Mouse (Mus musculus): ENCODE data around the gene Spock1. TPM values are rescaled to one million over a fixed set of nuclear protein-coding genes. Genes with fewer than 3 reads are reported as not detected.

The Spock1 gene
- total and polyA plus RNA-seq, 2 experiments from 2014 or later, result 64.6 to 69.4 TPM

DNA sequence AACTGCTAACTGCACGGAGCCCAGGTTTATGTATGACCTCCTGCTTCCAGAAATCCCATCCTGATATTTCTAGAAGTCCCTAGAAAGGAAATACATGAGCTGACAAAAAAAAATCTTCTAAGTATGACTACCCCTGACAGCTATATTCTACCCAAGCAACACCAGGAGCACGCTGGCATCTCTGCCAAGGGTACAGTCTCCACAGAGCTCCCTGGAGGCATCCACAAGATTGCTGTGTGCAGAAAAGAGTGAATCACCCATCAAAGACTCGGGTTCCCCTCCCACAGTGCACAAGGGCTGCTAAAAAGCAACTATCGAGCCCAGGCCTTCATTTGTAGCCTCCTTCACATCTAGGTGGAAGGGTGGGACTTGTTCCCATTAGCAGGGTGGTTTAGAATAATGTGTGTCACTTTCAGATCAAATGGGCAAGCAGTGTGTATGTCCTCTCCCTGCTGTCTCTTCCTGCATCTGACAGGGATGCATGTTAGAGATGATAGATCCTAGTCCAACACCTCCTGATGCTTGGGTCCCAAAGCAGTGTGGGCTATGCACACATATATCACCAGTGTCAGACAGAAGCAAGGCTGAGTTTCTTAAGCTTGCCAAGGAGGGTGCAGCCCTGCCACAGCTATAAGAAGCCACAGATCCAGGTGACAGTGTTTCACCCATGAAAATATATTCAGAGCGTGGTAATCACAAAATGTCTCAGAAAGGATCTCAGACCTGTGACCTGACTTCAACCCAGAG, 70.3 kb downstream of the Spock1 start:
- DNase-seq, result no peak
- Histone ChIP-seq H3K4me3 (ENCODE audit: low read depth, low read length) (no peak overlapping the region), H3K4me1 (ENCODE audit: insufficient read depth) (no peaks in the 10 kb centered on the region), H3K9ac (no peak overlapping the region), H3K27me3 (ENCODE audit: insufficient read depth, low read length) (no peaks in the 10 kb centered on the region), H3K4me2 (ENCODE audit: low read depth) (no peak overlapping the region), H3K36me3 (ENCODE audit: insufficient read depth) (no peaks in the 10 kb centered on the region), H3K9me3 (ENCODE audit: low read length) (no peaks in the 10 kb centered on the region), H3K27ac (ENCODE audit: low read depth, low read length) (no peak overlapping the region)
- ATAC-seq, result 0 out of 2 replicates have a peak, but pooled peaks have one; percentile 23
- 63% methylated on average over 5 of the region's 5 CpGs for WGBS
- TF ChIP-seq CTCF (IDR thresholded peaks at IDR 0.05; ENCODE audit: low read depth), result no peak

DNA sequence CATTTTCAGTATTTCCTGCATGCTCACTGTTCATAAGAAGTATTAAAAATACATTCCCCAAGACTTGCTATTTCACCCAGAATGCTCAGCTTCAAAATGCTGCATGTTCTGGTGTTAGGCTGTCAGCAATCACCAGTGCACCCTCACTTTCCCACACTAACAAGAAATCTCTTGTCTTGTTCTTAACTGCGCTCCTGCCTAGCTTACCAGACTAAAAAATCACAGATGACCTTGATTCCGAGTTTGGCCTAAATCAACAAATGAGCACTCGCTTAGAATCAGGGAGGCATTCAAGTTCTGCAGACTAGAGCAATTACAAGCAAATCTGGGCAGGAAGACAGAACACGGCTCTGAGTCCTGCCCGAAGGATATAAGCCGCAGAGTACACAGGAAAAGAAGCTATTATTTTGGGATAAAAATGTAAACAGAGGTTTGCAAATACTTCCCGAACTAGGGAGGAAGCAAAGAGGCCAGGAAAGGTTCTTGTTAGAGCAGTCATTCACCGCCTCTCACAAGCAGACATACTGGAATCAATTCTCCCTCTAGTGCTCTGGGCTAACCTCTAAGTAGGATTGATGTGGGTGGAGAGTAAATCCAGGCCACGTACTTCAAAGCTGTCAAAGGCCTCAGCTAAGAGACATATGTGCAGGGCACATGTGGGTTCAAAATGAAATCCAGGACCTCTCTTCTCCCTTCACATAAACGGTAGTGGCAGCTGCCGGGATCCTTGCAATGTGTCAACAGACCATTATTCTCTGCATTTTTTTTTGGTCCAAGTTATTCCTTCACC, 76.6 kb downstream of the Spock1 start:
- Histone ChIP-seq H3K27ac (ENCODE audit: low read depth, low read length) (peak overlapping the region; percentile 17; the same call in 1 of the 2 replicates), H3K4me1 (ENCODE audit: insufficient read depth) (0 out of 2 replicates have a peak, but pooled peaks cover 8% of the 10 kb centered on the region), H3K4me2 (ENCODE audit: low read depth) (no peak overlapping the region), H3K4me3 (ENCODE audit: low read depth, low read length) (no peak overlapping the region), H3K9me3 (ENCODE audit: low read length) (no peaks in the 10 kb centered on the region), H3K27me3 (ENCODE audit: insufficient read depth, low read length) (no peaks in the 10 kb centered on the region), H3K36me3 (ENCODE audit: insufficient read depth) (no peaks in the 10 kb centered on the region), H3K9ac (no peak overlapping the region)
- DNase-seq (no peak), ATAC-seq (peak; percentile 42; the same call in 1 of the 2 replicates)
- TF ChIP-seq CTCF (IDR thresholded peaks at IDR 0.05; ENCODE audit: low read depth), result no peak
- WGBS, result 55% methylated on average over 11 of the region's 11 CpGs

DNA sequence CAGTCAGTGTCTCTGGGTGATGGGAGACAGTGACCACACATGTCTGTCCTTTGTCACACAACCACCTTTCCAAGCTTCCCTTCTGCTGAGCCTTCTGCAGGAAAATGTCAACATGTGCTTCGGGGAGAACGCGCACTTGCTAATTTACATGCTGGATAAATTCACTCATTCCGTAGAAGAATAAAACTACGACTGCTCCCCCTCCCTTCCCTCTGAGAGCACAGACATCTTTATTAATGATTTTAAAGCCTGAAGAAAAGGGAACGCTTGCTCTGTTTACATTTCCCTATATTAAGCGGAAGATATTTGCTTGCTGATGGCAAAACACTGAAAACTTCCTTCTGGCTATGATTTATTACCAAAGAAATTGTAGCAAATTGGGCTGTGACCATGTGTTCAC, 77.2 kb downstream of the Spock1 start:
- TF ChIP-seq CTCF (IDR thresholded peaks at IDR 0.05; ENCODE audit: low read depth), result no peak
- no peak overlapping the region for H3K4me3 ChIP-seq (ENCODE audit: low read depth, low read length)
- no peaks in the 10 kb centered on the region for H3K36me3 ChIP-seq (ENCODE audit: insufficient read depth)
- 24% methylated on average over 7 of the region's 7 CpGs for WGBS
- H3K4me1 ChIP-seq (ENCODE audit: insufficient read depth), result 0 out of 2 replicates have a peak, but pooled peaks cover 8% of the 10 kb centered on the region
- H3K4me2 ChIP-seq (ENCODE audit: low read depth), result peak overlapping the region; percentile 5; the same call in 1 of the 2 replicates
- H3K9ac ChIP-seq, result no peak overlapping the region
- DNase-seq, result peak; percentile 62
- H3K27ac ChIP-seq (ENCODE audit: low read depth, low read length), result peak overlapping the region; percentile 17
- H3K9me3 ChIP-seq (ENCODE audit: low read length), result no peaks in the 10 kb centered on the region
- no peaks in the 10 kb centered on the region for H3K27me3 ChIP-seq (ENCODE audit: insufficient read depth, low read length)
- ATAC-seq, result peak; percentile 54; the same call in 1 of the 2 replicates

DNA sequence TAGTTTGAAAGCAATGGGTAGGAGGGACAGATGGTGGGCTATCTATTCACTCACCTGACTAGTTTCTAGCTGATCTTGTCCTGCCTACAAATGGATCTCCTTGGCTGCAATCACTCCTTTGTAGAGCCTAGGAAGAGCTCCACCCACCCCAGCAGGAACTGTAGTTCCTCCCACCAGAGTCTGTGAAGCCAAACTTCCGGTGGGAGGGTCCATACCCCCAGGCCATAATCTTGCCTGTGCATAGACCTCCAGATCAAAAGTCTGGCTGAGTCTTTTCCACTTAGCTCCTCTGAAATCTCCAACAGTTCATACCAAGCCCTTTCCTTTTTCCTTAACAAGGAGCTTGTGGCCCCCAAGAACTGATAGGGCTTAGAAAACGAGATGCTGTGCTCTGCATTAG, 78.0 kb downstream of the Spock1 start:
- no peak overlapping the region for H3K4me2 ChIP-seq (ENCODE audit: low read depth)
- no peaks in the 10 kb centered on the region for H3K27me3 ChIP-seq (ENCODE audit: insufficient read depth, low read length)
- 42% methylated on average over 2 of the region's 2 CpGs for WGBS
- DNase-seq (no peak), ATAC-seq (no peak)
- no peak overlapping the region for H3K4me3 ChIP-seq (ENCODE audit: low read depth, low read length)
- H3K9me3 ChIP-seq (ENCODE audit: low read length), result no peaks in the 10 kb centered on the region
- H3K36me3 ChIP-seq (ENCODE audit: insufficient read depth), result no peaks in the 10 kb centered on the region
- no peak overlapping the region for H3K9ac ChIP-seq
- no peak for TF ChIP-seq CTCF (IDR thresholded peaks at IDR 0.05; ENCODE audit: low read depth)
- H3K4me1 ChIP-seq (ENCODE audit: insufficient read depth), result 0 out of 2 replicates have a peak, but pooled peaks cover 8% of the 10 kb centered on the region
- H3K27ac ChIP-seq (ENCODE audit: low read depth, low read length), result no peak overlapping the region

DNA sequence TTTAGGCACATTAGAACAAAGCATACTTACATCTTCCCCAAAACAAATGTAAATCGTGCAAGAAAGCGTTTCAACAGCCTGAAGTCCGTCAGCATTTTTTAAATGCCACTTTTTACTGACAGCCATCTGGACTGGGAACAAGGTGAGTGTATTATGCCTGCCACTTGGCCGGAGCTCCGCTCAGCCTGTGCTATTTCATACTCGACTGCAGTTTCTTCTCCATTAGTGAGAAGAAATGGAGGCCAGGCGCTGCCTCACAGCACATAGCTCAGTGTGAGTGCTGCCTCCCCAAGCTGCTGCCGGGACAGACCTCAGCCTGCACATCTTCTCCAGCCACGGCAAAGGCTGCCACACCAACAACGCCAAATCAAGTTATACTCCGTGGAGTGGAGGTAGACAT, 91.9 kb downstream of the Spock1 start:
- no peak for TF ChIP-seq CTCF (IDR thresholded peaks at IDR 0.05; ENCODE audit: low read depth)
- no peak for DNase-seq
- H3K4me2 ChIP-seq (ENCODE audit: low read depth), result no peak overlapping the region
- 68% methylated on average over 11 of the region's 11 CpGs for WGBS
- no peaks in the 10 kb centered on the region for H3K9me3 ChIP-seq (ENCODE audit: low read length)
- no peak for ATAC-seq
- no peaks in the 10 kb centered on the region for H3K36me3 ChIP-seq (ENCODE audit: insufficient read depth)
- no peak overlapping the region for H3K4me3 ChIP-seq (ENCODE audit: low read depth, low read length)
- no peak overlapping the region for H3K27ac ChIP-seq (ENCODE audit: low read depth, low read length)
- H3K27me3 ChIP-seq (ENCODE audit: insufficient read depth, low read length), result no peaks in the 10 kb centered on the region
- no peaks in the 10 kb centered on the region for H3K4me1 ChIP-seq (ENCODE audit: insufficient read depth)
- no peak overlapping the region for H3K9ac ChIP-seq

DNA sequence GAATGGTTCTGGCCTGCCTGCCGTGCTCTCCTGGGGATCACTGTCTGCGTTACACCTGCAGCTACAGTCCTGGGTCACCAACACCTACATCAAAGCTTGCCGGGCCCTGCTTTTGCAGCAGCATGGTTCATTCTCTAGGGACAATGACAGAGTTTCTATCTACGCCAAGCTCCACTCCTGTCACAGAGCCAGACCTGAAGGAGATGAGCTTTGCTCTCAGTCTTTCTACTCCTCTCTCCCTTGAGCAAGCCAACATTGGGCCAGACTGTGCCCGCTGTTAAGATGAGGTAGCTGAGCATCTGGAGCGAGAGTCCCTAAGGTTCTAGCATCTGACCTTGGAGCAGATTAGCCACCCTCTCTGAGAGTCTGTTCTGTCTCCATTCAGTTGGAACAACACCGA, 95.5 kb downstream of the Spock1 start:
- ATAC-seq, result no peak
- H3K4me2 ChIP-seq (ENCODE audit: low read depth), result no peak overlapping the region
- no peaks in the 10 kb centered on the region for H3K36me3 ChIP-seq (ENCODE audit: insufficient read depth)
- no peaks in the 10 kb centered on the region for H3K4me1 ChIP-seq (ENCODE audit: insufficient read depth)
- WGBS, result 90% methylated on average over 7 of the region's 7 CpGs
- no peak overlapping the region for H3K27ac ChIP-seq (ENCODE audit: low read depth, low read length)
- H3K27me3 ChIP-seq (ENCODE audit: insufficient read depth, low read length), result no peaks in the 10 kb centered on the region
- no peak for DNase-seq
- H3K9ac ChIP-seq, result no peak overlapping the region
- H3K9me3 ChIP-seq (ENCODE audit: low read length), result no peaks in the 10 kb centered on the region
- no peak for TF ChIP-seq CTCF (IDR thresholded peaks at IDR 0.05; ENCODE audit: low read depth)
- H3K4me3 ChIP-seq (ENCODE audit: low read depth, low read length), result no peak overlapping the region

DNA sequence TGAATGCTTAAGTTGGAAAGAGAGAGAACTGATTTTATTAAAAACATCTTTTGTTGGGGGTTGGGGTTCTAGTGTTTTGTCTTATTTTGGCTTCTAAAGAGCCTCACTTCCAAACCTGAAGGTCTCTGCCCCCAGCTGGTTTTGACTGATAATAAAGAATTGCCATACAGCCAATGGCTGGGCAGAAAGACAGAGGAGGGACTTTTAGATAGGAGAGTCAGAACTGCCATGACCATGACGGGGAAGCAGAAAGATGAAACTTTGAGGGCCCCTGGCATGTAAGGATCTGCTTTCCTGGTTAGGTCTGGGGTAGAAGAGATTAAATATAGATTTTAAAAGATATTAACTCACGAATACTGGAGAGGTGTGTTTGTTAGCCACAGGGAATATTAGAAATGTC, 96.9 kb downstream of the Spock1 start:
- H3K36me3 ChIP-seq (ENCODE audit: insufficient read depth), result no peaks in the 10 kb centered on the region
- no peak for TF ChIP-seq CTCF (IDR thresholded peaks at IDR 0.05; ENCODE audit: low read depth)
- H3K4me2 ChIP-seq (ENCODE audit: low read depth), result no peak overlapping the region
- no peak for DNase-seq
- no peaks in the 10 kb centered on the region for H3K9me3 ChIP-seq (ENCODE audit: low read length)
- H3K4me1 ChIP-seq (ENCODE audit: insufficient read depth), result 0 out of 2 replicates have a peak, but pooled peaks cover 1% of the 10 kb centered on the region
- WGBS, result 93% methylated on average over 2 of the region's 2 CpGs
- H3K4me3 ChIP-seq (ENCODE audit: low read depth, low read length), result no peak overlapping the region
- ATAC-seq, result no peak
- H3K27me3 ChIP-seq (ENCODE audit: insufficient read depth, low read length), result no peaks in the 10 kb centered on the region
- H3K27ac ChIP-seq (ENCODE audit: low read depth, low read length), result no peak overlapping the region
- no peak overlapping the region for H3K9ac ChIP-seq
